Mouse (Mus musculus) retina, postnatal 7 days (tissue): ENCODE data around the gene Trim5.
"Not testable (repeated sequence)": the region's sequence is repeated elsewhere in the genome, so short reads cannot be mapped to it uniquely, and the experiment has no call there.

Experiments used
- DNase-seq: peaks from one replicate; pipeline ENCODE4 v3.0.0-alpha.2; 2012; ENCODE audit warnings: low read depth, low spot score

The Trim5 gene

GRCm38 (mm10) chr7:104287576-104288443, at the start of gene Trim5:
Trim5 (minus strand) TSS chr7:104288094.
- DNase-seq = not testable (repeated sequence)

GRCm38 (mm10) chr7:104335547-104335946, 47.7 kb upstream of the Trim5 start:
- DNase-seq = not testable (repeated sequence)

DNA sequence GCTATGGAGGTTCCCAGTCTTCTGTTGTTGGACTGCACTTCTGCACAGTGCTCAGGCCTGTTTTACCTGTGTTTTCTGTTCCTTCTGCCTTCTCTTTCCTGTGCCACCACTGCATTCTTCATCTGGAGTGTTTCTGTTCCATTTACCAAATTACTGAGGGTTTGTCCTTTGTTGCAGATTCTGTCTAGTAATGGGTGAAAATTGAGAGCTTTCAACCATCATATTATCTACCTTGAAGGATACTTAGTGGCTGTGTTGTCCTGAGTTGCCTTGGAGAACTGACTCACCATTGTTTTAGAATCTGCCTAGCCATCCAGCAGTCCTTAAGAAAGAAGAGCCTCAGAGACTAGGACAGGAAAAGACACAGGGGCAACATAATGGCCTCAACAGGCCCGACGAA, 41.3 kb upstream of the Trim5 start, which contains the start of gene Trim34b:
Trim34b (plus strand) TSS at position 301 of the 400 bp plus-strand sequence.
- DNase-seq = not testable (repeated sequence)

GRCm38 (mm10) chr7:104322028-104322427, 34.1 kb upstream of the Trim5 start:
- no peak for DNase-seq

DNA sequence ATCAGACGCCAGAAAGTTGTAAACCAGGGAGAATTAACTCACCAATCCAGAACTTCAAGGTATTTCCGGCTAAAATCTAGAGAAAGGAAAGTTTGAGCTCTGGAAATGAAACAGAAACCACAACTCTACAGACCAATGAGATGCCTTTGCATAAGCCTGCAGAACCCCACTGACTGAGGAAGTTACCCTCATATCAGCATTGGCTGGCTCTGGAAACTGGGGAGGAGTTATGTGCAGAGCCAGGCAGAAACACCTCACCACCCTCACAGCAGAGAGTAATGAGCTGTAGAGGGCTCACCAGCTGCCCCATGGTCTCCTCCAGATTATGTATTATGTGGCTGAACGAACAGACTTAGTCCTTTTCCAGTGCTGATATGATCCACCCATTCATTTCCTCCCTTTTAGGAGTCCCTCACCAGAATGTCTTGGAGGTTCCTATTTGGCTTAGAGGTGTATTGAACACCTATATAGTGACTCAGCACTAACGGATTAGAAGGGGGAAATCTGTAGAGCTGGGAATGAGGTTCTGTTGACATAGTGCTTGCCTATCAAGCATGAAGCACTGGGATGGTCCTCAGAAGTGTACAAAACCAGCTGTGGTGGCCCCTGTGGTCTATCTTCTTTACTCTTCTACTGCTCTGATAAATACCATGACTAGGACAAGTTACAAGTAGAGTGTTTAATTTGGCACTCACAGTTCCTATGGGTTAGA, 27.6 kb upstream of the Trim5 start, which contains the start of gene Trim12a:
Trim12a (minus strand) TSS at position 98 of the 712 bp plus-strand sequence.
- not testable (repeated sequence) for DNase-seq

DNA sequence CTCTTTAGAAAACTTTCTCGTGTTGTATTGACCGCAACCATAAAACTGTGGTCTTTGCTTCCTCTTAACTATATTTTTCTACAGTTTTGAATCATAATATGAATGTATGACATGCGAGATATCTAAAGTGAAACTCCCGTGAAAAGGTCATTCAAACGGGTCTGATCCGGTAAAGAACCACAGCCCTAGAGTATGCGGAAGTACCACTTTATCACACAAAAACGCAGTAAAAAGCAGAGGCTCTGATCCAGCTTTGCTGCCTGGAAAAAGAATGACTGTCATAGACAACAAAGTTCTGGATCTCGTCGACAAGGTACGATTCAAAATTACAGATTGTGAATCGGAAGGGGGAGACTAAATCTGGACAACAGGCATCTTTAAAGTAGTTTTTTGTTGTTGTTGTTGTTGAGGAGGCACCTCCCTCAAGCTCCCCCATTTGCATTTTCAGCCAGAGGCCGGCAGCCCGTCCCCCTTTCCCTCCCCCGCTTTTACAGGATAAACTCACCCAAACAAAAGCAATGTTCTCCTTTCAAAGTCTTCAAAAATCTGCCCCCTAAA, 27.0 kb upstream of the Trim5 start:
- DNase-seq = no peak

DNA sequence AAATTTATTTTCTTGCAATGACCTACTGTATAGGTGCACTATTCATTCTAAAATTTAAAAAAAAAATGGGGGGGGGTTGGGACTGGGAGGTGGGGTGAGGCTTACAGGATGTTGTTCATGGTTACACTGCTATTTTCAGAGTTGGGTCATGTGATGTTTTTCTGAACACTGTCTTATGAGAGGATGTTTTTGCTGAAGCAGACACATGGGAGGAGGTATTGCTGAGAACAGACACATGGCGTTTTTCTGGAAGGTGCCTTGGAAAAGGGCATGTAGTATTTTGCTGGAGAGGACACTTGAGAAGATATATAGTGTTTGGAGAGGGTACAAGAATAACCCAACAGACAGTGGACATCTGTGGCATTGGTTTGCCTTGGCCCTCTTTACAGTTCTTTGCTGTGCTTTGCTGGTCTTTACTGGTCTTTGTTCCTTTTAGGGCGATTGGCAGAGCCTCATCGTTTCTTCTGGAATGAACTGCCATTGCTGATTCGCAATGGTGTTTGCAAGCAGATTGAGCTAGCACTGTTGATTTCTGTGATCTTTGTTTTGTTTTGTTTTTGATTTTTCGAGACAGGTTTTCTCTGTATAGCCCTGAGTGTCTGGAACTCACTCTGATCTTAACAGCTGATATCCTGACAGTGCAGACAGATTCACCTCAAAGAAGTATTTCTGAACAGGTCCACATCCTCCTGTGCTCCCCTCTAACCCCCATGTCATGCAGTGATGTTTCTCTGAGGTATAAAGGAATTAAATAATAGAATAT, 3.9 kb upstream of the Trim5 start:
- no peak for DNase-seq

GRCm38 (mm10) chr7:104290641-104291040, 2.7 kb upstream of the Trim5 start:
- no peak for DNase-seq

GRCm38 (mm10) chr7:104279361-104279760, 8.5 kb downstream of the Trim5 start:
- DNase-seq = not testable (repeated sequence)

DNA sequence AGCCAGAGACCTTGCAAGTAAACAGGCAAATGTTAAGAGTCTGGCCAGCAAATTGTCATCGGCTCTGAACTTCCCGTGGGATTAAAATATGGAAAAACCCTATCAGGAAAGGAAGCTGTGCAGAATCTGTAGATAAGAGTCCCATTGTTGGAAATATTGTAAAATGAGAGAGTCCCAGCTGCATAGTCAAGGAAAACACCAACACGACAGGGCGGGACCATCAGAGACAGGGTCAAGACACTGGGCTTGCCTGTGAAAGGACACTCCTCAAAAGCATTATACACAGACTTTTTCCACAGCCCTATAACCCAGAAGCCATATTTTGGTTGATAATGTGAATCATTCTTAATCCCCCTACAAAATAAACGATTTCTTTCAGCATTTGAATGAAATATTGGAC, 22.6 kb downstream of the Trim5 start:
- DNase-seq = not testable (repeated sequence)

DNA sequence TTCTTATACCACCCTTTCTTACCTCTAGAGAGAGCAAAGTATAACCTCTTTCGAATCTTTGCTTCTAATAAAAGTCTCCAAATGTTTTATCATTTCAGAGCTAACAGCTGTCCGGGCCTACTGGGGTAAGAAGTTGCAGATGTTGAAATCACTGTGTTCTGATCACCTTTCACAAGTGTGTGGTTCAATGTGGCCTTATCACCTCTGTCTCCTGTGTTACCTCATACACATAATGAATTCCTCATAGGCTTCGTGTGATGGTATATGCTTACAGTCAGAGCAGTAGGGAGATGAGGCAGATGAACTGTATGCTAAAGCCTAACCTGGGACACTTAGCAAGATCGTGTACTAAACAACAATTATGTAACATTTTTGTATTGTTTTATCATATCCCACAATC, 27.5 kb downstream of the Trim5 start:
- not testable (repeated sequence) for DNase-seq

GRCm38 (mm10) chr7:104244287-104245181, 43.4 kb downstream of the Trim5 start, which contains the start of gene Trim34a:
Trim34a (plus strand) TSS chr7:104244457.
- DNase-seq = peak; percentile 2

- no peak for DNase-seq
Observed at GRCm38 (mm10) chr7:104243616-104244015, 44.3 kb downstream of the Trim5 start.

DNA sequence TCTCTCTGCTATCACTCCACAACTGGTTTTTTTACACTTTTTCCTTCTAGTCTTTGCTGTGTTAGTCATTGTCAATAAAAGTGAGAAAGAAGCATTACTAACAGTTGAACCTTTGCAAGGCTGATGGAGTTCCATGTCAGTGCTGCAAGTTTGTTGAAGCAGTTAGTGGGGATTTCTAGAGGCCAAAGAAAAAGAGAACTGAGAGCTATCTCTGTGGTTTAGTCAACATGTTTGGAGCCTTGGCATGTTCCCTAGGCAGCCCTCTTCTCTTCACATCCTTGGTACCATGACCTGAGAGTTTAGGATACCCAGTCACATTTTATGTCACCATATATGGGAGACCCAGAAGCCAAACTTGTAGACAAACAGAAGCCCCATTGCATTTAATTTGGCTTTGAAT, 47.0 kb downstream of the Trim5 start:
- no peak for DNase-seq

DNA sequence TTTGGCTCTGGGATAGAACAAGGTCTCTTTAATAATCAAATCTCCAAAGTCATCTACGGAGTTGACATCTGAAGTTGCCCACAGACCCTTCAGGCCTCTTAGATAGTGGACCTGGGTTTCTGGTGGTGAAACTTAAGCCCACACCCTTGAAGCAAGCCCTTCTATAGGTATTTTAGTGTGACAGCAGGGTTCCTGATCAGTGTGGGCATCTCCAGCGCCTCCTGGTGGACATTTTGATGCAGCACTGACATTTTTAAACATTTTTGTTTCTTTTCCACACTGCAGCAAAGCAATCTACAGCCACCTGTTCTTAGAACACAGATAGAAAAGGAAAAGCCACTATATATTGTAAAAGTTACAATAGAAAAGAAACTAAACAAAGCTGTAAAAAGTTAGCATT, 56.7 kb downstream of the Trim5 start:
- no peak for DNase-seq

GRCm38 (mm10) chr7:104218701-104219569, 69.0 kb downstream of the Trim5 start, which contains the start of gene Trim6:
Trim6 (plus strand) TSS chr7:104218793.
- DNase-seq = peak; percentile 11

DNA sequence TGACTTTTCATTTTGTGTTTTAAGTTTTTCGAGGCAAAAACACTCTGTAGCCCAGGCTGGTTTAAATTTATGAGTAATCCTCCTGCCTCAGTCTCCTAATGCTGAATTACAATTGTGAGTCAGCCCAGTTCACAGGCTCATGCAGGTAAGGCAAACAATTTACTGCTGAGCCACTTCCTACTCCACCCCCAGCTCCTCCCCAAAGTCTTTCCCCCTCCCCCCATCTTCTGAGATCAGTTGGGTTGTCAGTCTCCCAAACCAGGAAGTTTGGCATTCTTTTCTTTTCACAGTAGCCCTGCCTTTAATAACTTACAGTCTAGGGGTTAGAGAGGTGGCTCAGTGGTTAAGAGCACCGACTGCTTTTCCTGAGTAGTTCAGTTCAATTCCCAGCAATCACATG, 70.0 kb downstream of the Trim5 start:
- no peak for DNase-seq

DNA sequence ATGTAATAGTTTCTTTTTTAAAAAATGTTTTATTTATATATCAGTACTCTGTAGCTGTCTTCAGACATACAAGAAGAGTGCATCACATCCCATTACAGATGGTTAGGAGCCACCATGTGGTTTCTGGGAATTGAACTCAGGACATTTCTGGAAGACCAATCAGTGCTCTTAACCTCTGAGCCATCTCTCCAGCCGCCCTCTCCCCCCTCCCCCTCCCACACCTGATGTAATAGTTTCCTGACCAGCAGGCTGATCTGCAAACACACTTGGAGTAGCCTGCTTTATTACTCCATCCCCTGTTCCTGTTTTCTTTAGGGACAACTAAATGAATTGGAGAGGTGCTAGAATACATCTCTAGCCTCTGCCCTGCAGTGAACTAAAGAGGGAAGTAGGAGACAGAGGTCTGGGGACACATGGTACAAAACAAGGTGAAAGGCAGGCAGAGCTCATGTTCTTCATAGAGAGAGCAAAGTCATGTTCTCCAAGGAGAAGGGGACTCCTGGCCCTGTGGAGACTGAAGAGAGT, 71.8 kb downstream of the Trim5 start:
- DNase-seq = no peak
